Mouse (Mus musculus) liver, embryonic 18 days (tissue): ENCODE results near the gene Olfr350. TPM values are rescaled to one million over a fixed set of nuclear protein-coding genes. Genes with fewer than 3 reads are reported as not detected.

Experiments
- polyA plus RNA-seq: library from polyadenylated mRNA; depleted of rRNA; stranded (reverse); fragments of >200 nt; gene quantifications from 2 replicates; pipeline ENCODE4 v1.2.3, GENCODE M21; 2012; rRNA removed

The Olfr350 gene
- not detected in 2 replicates for polyA plus RNA-seq

DNA sequence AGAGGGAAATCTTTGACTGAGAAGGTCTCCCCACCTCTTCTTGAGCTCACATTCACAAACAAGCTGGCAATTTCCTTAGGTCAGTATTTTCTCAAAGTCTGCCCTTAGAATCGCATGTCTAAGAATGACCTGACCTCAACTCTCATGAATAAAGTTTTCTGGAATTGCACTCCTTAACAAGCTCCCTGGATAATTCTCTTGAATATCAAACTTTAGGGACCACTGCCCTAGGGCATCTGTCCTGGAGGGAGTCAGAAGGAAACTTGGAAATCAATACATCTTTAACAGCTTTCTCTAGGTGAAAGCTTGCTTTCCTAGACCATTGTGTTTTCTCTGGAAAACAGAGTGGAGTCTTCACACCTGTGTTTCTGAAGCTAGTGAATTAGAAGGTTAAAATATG, at the start of gene Olfr350:
Olfr350 (plus strand) TSS at position 301 of the 400 bp plus-strand sequence.

DNA sequence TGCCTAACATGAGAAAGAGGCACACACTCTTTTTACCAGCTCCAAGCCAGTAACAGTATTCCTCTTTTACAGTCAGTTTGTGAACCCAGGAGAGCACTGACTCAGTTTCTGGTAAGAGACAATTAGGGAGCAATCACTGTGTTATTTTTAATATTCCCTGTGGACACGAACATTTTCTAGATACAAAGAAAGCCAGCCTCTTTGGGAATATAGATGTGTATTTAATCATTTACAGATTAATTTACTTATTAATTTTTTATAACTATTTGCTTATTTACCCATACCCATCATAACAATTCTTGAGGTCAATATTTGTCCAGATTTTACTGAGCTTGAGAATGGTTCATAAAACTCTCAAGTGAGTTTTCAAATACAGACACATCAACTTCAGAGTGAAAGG, 29.2 kb upstream of the Olfr350 start, which contains the start of gene Olfr3:
Olfr3 (minus strand) TSS at position 101 of the 400 bp plus-strand sequence.

DNA sequence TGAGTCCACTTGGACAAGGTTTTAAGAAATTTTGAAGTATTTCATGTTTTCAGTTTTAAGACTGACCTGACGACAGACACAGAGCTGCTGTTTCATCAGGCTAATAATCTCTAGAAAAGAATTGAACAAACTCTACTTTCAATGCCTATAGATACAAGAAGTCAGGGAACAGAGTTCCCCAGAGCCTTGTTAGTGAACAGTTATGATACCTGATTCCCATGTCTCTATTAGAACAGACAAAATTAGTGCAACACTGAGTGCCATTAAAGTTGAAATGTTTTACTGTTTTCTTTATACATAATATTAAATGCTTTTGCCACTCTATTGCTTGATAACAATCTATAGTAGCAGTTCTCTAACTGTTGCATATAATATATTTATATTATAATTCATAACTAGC, 16.4 kb downstream of the Olfr350 start, which contains the start of gene Olfr351:
Olfr351 (minus strand) TSS at position 101 of the 400 bp plus-strand sequence.

DNA sequence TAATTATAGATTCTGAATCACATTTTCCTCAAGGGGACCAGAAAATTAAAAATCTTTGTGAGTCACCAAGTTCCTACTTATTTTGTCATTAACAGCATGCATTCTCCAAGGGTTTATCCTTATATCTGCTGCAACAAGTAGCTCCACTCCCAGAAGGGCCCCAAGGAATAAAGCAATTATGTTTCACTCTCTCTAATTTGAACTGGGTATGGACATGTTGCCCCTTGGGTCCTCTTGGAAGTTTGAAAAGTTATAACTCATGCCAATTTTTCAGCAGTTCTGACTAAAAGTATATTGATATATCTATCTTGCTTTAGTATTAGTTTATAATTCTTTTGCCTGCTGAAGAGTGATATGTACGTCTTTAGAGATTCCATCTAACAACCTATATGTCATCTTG, 22.1 kb downstream of the Olfr350 start, which contains the start of gene Olfr352:
Olfr352 (plus strand) TSS at position 301 of the 400 bp plus-strand sequence.

DNA sequence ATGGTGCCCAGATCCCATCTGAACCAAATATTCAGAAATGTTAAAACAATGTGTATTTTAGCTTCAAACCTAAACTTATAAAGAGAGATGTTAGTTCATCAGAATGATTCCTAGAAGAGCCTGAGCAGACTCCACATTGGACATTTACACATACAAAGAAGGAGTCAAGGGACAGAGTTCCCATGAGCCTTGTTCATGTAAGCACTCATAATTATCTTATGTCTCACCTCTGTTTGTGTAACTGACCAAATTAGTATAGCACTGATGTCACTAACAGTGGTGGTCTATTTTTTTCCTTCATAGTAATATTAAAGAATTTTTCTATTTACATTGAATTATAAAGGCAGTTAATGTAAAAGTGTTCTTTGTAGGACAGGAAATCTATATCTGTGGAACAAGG, 46.7 kb downstream of the Olfr350 start, which contains the start of gene Olfr353:
Olfr353 (minus strand) TSS at position 101 of the 400 bp plus-strand sequence.

Other genes starting within 250 kb of the Olfr350 start
- not detected in 2 replicates for gene Olfr345, start 206.3 kb upstream of the Olfr350 start, polyA plus RNA-seq
- gene Olfr346, start 160.5 kb upstream of the Olfr350 start, polyA plus RNA-seq: not detected in 2 replicates
- gene Olfr347, start 114.4 kb upstream of the Olfr350 start, polyA plus RNA-seq: not detected in 2 replicates
- gene Olfr348, start 62.0 kb upstream of the Olfr350 start, polyA plus RNA-seq: not detected in 2 replicates
- not detected in 2 replicates for gene Olfr50, start 55.8 kb upstream of the Olfr350 start, polyA plus RNA-seq
- gene Olfr3, start 29.3 kb upstream of the Olfr350 start, polyA plus RNA-seq: not detected in 2 replicates
- not detected in 2 replicates for gene Olfr351, start 16.4 kb downstream of the Olfr350 start, polyA plus RNA-seq
- gene Olfr352, start 22.1 kb downstream of the Olfr350 start, polyA plus RNA-seq: not detected in 2 replicates
- not detected in 2 replicates for gene Olfr353, start 46.6 kb downstream of the Olfr350 start, polyA plus RNA-seq
- not detected in 2 replicates for gene Olfr354, start 59.4 kb downstream of the Olfr350 start, polyA plus RNA-seq
- gene Olfr355, start 82.6 kb downstream of the Olfr350 start, polyA plus RNA-seq: not detected in 2 replicates
- gene Olfr356, start 90.8 kb downstream of the Olfr350 start, polyA plus RNA-seq: not detected in 2 replicates
- gene Olfr357, start 147.5 kb downstream of the Olfr350 start, polyA plus RNA-seq: not detected in 2 replicates
- not detected in 2 replicates for gene Olfr358, start 163.0 kb downstream of the Olfr350 start, polyA plus RNA-seq
- not detected in 2 replicates for gene Olfr360, start 219.4 kb downstream of the Olfr350 start, polyA plus RNA-seq
- gene Olfr361, start 243.0 kb downstream of the Olfr350 start, polyA plus RNA-seq: not detected in 2 replicates